Mouse (Mus musculus): Measurements from ENCODE around the gene Hist2h3c2. TPM values are rescaled to one million over a fixed set of nuclear protein-coding genes. Genes with fewer than 3 reads are reported as not detected.
"Not testable (repeated sequence)": the region's sequence is repeated elsewhere in the genome, so short reads cannot be mapped to it uniquely, and the experiment has no call there.

Gene Hist2h3c2
- polyA plus RNA-seq, 1 experiment from 2014 or later, result 17.3 TPM

DNA sequence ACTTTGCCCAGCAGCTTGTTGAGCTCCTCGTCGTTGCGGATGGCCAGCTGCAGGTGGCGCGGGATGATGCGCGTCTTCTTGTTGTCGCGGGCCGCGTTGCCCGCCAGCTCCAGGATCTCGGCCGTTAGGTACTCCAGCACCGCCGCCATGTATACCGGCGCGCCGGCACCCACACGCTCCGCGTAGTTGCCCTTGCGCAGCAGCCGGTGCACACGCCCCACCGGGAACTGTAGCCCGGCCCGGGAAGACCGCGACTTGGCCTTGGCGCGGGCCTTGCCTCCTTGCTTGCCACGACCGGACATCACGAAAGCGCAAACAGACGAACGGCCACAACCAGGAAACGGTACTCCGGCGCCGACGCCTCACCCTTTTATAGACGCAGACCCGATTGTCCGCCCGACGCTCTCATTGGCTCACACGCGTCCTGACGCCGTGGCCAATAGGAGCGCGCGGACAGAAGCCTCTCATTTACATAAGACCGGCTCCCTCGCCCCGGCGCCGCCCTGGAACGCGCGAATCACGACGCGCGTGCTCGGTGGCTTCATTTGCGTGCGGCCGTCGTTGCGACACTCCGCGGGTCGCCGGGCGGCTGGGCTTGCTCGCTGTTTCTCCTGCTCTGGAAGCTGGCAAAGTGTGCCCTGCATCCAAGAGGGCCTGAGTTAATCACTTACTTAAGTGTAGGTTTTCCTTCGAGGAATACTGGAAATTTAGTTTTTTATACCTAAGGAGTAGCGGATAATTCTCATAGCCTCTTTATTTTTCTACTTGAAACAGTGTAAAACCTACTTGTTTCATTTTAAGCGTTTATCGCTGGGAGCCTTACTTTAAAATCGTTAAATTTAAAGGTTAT, 1.2 kb upstream of the Hist2h3c2 start, which contains the start of gene Hist2h2aa2:
TSS of gene Hist2h2aa2 (minus strand) at position 328 of the 850 bp plus-strand sequence.
- WGBS, result 5% methylated on average over 34 of the region's 85 CpGs
- not testable (repeated sequence) for H3K9me3 ChIP-seq; H3K36me3 ChIP-seq (replicated peaks); H3K27me3 ChIP-seq
- Histone ChIP-seq H3K27ac (peak within 1 kb of the TSS; percentile 89), H3K4me1 (peaks cover 32% of the 10 kb centered on the region), H3K4me2 (peak within 1 kb of the TSS; percentile 46), H3K4me3 (replicated peaks) (peak within 1 kb of the TSS; percentile 36), H3K9ac (peak within 1 kb of the TSS; percentile 44)
- ATAC-seq (ENCODE audit: low FRiP score), result peak; percentile 88

DNA sequence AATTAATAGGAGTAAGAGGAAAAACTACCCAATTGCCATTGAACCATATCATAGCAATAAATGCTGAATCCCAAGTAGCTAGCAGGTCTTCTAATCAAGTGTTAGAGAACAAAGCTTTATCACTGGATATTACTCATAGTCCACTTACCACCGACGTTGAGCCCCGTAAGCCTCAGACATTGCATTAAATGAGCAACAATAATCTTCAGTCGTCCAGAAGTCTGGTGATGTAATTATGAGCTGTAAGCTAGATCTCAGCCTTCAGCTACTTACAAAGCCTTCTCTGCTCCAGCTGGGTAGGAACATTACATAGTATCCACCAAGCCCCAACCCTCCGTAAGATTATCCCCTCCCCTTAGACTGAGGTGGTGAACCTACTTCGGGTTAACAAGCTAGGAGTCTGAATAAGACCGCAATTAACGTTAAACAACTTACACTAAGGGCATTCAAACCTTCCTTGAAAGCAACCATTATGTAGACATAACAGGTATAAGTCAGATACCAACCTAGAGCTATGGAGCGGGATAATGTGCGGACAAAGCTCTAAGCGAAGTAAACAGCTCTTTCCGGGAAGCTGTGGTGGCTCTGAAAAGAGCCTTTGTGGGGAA, 919 bp downstream of the Hist2h3c2 start:
- Histone ChIP-seq H3K9me3 (no peaks in the 10 kb centered on the region), H3K36me3 (replicated peaks) (no peaks in the 10 kb centered on the region), H3K4me2 (peak overlapping the region; percentile 61), H3K4me1 (peaks cover 21% of the 10 kb centered on the region), H3K4me3 (replicated peaks) (peak overlapping the region; percentile 50), H3K9ac (peak overlapping the region; percentile 79), H3K27ac (peak overlapping the region; percentile 89), H3K27me3 (no peaks in the 10 kb centered on the region)
- no peak for ATAC-seq (ENCODE audit: low FRiP score)
- under 1% methylated on average over 12 of the region's 12 CpGs for WGBS

DNA sequence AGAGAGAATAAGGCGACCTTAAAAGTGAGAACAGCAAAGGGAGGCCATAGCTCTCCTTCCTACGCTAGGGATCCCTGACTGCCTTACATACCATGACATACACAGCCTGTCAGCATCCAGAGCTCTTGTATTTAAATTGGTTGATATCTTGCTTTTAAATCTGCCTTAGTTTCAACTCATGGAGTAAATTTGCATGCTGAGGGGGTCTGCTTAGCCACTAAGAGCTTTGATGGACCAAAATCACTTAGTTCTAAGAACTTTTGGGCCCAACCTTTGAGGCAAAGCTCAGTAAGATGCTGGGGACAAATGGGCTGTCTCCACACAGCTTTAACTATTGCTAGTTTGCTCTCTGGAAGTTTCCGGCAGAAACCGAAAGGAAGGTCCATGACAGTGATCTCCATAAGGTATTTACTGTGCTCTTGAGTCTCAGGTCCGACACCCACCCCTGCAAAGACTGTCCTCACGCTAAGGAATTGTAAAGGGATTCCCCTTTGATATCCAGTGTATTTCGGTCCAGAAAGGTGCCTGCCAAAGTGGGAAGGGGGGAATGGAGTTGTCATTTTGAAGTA, 1.5 kb downstream of the Hist2h3c2 start:
- Histone ChIP-seq H3K4me2 (peak overlapping the region; percentile 61), H3K9ac (peak overlapping the region; percentile 79), H3K27ac (peak overlapping the region; percentile 89), H3K4me1 (peaks cover 21% of the 10 kb centered on the region), H3K9me3 (no peaks in the 10 kb centered on the region), H3K27me3 (no peaks in the 10 kb centered on the region), H3K4me3 (replicated peaks) (peak overlapping the region; percentile 50), H3K36me3 (replicated peaks) (no peaks in the 10 kb centered on the region)
- WGBS, result 29% methylated on average over 7 of the region's 7 CpGs
- ATAC-seq (ENCODE audit: low FRiP score), result no peak

DNA sequence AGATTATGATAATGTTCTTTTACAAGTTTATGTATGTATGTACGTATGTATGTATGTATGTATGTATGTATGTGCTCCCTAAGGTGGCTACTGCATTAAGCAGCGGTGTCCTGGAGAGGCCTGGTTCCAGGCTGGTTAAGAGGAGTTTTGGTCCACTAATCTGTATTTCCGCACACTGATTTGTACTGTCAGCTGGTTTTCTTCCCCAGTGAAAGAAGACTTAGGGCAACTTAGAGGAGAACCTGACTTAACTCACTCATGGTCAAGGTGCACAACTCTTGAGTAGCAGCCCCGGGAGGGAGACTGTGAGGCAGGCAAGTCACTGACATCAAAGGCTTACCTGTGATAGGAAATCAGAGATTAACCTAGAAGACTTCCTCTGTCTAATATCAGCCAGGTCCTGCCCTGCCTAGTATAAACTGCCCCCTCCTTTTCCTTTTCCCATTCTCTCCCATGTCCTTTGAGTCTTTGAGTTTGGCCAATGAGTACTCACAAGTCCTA, 2.0 kb downstream of the Hist2h3c2 start:
- peak overlapping the region; percentile 50 for H3K4me3 ChIP-seq (replicated peaks)
- H3K27me3 ChIP-seq, result no peaks in the 10 kb centered on the region
- no peak for ATAC-seq (ENCODE audit: low FRiP score)
- H3K4me1 ChIP-seq, result peaks cover 21% of the 10 kb centered on the region
- 83% methylated on average over 4 of the region's 4 CpGs for WGBS
- H3K9ac ChIP-seq, result peak overlapping the region; percentile 79; the same call in 1 of the 2 replicates
- peak overlapping the region; percentile 61 for H3K4me2 ChIP-seq
- no peaks in the 10 kb centered on the region for H3K36me3 ChIP-seq (replicated peaks)
- H3K27ac ChIP-seq, result peak overlapping the region; percentile 89
- H3K9me3 ChIP-seq, result no peaks in the 10 kb centered on the region

DNA sequence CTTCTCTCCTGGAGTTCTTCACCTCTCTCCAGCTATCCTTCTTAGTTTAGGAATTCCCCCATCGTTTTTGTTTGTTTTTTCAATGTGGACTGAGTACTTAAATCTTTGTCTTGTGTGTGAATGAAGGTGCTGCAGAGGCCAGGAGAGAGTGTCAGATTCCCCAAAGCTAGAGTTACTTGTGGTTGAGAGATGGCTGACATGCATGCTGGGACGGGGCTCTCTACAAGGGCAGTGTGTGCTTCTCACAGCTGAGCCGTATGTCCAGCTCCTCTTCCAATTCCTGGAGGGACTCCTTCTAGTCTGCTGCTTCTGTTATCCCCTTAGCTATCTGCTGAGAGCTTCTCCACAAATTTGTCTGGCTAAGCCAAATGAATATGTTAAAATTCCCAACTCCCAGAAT, 3.1 kb downstream of the Hist2h3c2 start:
- 79% methylated on average over 3 of the region's 3 CpGs for WGBS
- Histone ChIP-seq H3K9me3 (no peaks in the 10 kb centered on the region), H3K27ac (peak overlapping the region; percentile 15; the same call in 1 of the 2 replicates), H3K27me3 (no peaks in the 10 kb centered on the region), H3K4me2 (no peak overlapping the region), H3K36me3 (replicated peaks) (no peaks in the 10 kb centered on the region), H3K9ac (no peak overlapping the region), H3K4me1 (peaks cover 21% of the 10 kb centered on the region), H3K4me3 (replicated peaks) (no peak overlapping the region)
- no peak for ATAC-seq (ENCODE audit: low FRiP score)

DNA sequence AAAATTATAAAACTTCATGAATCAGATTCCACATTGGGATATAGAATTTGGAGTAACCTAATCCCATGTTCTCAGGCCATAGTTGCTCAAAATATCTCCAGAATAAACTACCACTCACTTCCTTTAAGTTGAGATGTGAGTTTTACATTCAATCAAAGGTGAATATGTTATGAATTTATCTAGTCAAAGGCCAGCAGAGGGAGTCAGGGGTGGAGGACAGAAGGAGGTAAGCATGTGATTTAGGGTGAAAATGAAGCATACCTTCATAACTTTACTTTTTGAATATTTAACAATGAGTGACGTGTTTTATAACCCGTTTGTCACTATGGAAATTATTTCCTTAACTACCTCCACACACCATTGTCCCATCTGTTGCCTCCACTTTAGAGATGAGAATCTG, 4.0 kb downstream of the Hist2h3c2 start:
- Histone ChIP-seq H3K9ac (no peak overlapping the region), H3K27ac (no peak overlapping the region), H3K27me3 (no peaks in the 10 kb centered on the region), H3K4me1 (peaks cover 18% of the 10 kb centered on the region), H3K4me2 (no peak overlapping the region), H3K4me3 (replicated peaks) (no peak overlapping the region), H3K9me3 (no peaks in the 10 kb centered on the region), H3K36me3 (replicated peaks) (no peaks in the 10 kb centered on the region)
- no peak for ATAC-seq (ENCODE audit: low FRiP score)
- WGBS, result 98% methylated on average over 2 of the region's 2 CpGs

DNA sequence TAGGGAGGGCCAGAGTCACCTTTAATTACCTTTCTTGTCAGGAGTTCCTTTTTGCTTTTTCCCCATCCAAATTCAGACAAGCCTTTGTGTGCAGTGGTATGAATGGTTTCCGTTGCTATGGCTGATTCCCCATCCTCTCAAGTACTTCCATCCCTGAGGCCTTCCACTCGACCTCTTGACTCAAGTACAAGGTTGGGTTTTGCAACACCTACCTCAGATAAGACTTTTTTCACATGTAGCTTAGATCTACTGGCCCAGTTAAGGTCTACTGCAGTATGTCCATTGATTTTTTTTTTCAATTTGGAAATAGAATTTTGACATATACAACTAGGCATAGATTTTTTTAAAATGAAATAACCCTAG, 7.2 kb downstream of the Hist2h3c2 start:
- H3K27me3 ChIP-seq, result no peaks in the 10 kb centered on the region
- WGBS, result 65% methylated on average over 2 of the region's 2 CpGs
- no peak overlapping the region for H3K4me3 ChIP-seq (replicated peaks)
- ATAC-seq (ENCODE audit: low FRiP score), result no peak
- H3K9ac ChIP-seq, result no peak overlapping the region
- peaks cover 2% of the 10 kb centered on the region for H3K4me1 ChIP-seq
- H3K27ac ChIP-seq, result no peak overlapping the region
- H3K36me3 ChIP-seq (replicated peaks), result no peaks in the 10 kb centered on the region
- H3K9me3 ChIP-seq, result no peaks in the 10 kb centered on the region
- H3K4me2 ChIP-seq, result no peak overlapping the region

DNA sequence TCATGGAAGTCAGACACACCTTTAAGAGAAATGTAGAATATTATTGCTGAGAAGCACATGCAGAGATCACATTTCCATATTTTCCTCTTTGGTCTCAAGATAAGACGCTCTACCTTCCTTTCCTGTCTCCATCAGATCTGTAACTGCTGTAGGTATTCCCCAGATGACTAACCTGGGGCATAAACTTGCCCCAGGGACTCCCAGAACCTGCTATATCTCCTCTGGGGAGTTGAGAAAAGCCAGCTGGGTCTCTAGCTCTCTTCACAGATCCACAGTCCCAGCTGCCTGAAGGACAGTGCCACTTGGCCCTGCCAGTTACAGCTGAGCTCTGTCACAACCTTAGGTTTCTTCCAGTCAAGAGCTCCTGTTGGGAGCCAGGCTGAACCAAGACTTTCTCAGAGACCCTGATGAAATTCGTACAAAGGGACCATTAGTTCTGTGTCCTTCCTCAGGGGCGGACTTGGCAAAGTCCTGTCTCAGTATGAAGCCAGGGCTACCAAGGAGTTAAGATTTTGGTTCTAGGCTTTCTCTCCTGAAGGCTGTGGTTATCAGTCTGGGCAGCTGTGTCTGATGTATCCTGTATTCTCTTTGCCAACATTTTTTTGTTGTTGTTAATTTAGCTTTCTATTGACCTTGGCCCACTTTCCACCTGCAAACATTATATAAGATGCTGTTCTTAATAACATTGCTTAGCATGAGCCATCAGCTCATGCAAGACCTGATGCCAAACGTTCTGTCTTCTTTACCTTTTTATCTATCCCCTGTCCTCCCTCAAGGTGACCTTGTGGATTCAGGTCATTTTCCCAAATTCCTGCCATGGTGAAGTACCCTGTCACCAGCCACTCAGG, 7.8 kb downstream of the Hist2h3c2 start:
- 81% methylated on average over 4 of the region's 4 CpGs for WGBS
- H3K27ac ChIP-seq, result no peak overlapping the region
- H3K36me3 ChIP-seq (replicated peaks), result no peaks in the 10 kb centered on the region
- 0 out of 2 replicates have a peak, but pooled peaks cover 4% of the 10 kb centered on the region for H3K4me1 ChIP-seq
- H3K4me2 ChIP-seq, result no peak overlapping the region
- ATAC-seq (ENCODE audit: low FRiP score), result no peak
- H3K9me3 ChIP-seq, result no peaks in the 10 kb centered on the region
- no peaks in the 10 kb centered on the region for H3K27me3 ChIP-seq
- no peak overlapping the region for H3K9ac ChIP-seq
- H3K4me3 ChIP-seq (replicated peaks), result no peak overlapping the region

DNA sequence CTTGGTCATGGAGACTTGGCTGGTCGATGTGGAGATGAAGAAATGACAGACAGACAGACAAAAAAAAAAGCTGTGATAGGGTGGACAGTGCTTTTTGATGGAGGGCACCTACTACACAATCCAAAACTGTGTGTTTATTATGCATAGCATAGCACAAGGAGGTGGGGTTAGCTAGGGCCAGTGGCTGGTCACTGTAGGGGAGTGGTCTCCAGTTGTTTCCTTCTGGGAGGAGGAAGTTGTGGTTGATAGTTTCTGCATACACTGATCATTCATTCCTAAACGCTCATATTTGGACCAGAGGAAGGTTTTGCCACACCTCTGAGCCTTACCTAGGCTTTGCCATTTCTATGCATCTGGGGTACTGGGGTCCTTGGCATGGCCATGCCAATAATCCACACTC, 8.5 kb downstream of the Hist2h3c2 start:
- 76% methylated on average over 2 of the region's 2 CpGs for WGBS
- ATAC-seq (ENCODE audit: low FRiP score), result no peak
- H3K4me2 ChIP-seq, result no peak overlapping the region
- no peaks in the 10 kb centered on the region for H3K9me3 ChIP-seq
- H3K9ac ChIP-seq, result no peak overlapping the region
- no peaks in the 10 kb centered on the region for H3K27me3 ChIP-seq
- no peaks in the 10 kb centered on the region for H3K36me3 ChIP-seq (replicated peaks)
- H3K27ac ChIP-seq, result no peak overlapping the region
- H3K4me1 ChIP-seq, result peaks cover 11% of the 10 kb centered on the region
- H3K4me3 ChIP-seq (replicated peaks), result no peak overlapping the region

DNA sequence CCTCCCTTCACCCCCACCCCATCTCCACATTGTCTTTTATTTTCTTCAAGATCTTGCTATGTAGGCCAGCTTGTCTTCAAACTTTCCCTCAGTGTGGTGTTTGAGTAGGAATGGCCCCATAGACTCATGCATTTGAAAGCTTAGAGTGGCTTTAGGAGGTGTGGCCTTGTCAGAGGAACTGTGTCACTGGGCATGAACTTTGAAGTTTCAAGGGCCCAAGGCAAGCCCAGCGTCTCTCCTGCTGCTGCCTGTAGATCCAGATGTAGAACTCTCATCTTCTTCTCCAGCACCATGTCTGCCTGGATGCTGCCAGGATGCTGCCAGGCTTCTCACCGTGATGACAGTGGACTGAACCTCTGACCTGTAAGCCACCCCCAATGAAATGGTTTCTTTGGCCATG, 10.1 kb downstream of the Hist2h3c2 start:
- no peaks in the 10 kb centered on the region for H3K9me3 ChIP-seq
- no peak overlapping the region for H3K4me2 ChIP-seq
- peaks cover 22% of the 10 kb centered on the region for H3K4me1 ChIP-seq
- H3K27me3 ChIP-seq, result no peaks in the 10 kb centered on the region
- ATAC-seq (ENCODE audit: low FRiP score), result no peak
- 83% methylated on average over 2 of the region's 2 CpGs for WGBS
- H3K4me3 ChIP-seq (replicated peaks), result no peak overlapping the region
- H3K9ac ChIP-seq, result no peak overlapping the region
- no peaks in the 10 kb centered on the region for H3K36me3 ChIP-seq (replicated peaks)
- H3K27ac ChIP-seq, result no peak overlapping the region

DNA sequence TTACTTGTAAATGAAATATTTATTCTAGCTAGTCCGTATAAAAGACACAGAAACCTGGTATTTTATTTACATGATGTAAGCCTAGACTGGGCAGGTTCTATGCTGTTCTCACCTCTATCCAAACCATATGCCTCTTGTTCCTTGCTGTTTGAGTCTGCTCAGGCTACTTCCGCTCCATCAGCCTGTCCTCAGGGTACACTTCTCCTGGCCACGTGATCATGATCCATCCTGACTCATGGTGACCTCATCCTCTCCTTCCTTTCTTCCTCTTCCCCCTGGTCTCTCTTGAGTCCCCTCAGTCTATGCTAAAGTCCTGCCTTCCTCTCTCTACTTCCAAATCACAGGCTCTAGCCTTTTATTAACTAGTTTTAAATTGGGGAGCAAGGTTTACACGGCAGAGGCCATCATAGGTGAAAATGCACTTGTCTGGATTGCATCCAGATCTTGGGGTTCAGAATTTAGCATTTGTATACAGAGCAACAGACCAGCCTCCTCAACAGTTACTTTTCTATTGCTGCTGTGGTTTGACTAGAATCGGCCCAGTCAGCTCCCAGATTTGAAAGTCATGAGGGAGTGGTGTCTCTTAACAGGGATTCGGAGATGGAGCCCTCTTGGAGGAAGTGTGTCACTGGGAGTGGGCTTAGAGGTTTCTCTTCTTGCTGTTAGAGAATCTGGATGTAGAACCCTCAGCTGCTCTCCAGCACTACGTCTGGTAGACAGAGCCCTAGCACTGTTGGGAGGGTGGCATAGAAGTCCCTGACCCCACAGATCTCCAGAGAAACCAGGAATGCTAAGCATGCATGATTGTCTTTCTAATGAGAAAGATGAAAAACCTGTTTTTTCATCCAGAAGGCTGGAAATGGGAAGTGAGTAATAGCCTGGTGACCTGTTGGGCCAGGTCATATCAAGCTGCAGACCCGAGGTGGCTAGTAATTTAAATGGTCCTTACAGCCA, 12.0 kb downstream of the Hist2h3c2 start:
- H3K27ac ChIP-seq, result no peak overlapping the region
- peaks cover 36% of the 10 kb centered on the region for H3K4me1 ChIP-seq
- WGBS, result 74% methylated on average over 8 of the region's 8 CpGs
- no peak overlapping the region for H3K4me2 ChIP-seq
- ATAC-seq (ENCODE audit: low FRiP score), result no peak
- H3K4me3 ChIP-seq (replicated peaks), result no peak overlapping the region
- H3K27me3 ChIP-seq, result no peaks in the 10 kb centered on the region
- H3K36me3 ChIP-seq (replicated peaks), result no peaks in the 10 kb centered on the region
- H3K9me3 ChIP-seq, result no peaks in the 10 kb centered on the region
- no peak overlapping the region for H3K9ac ChIP-seq

All from forebrain, embryonic 12.5 days (tissue).